Mouse (Mus musculus): Measurements from ENCODE around the gene Atp1a1. TPM values are rescaled to one million over a fixed set of nuclear protein-coding genes. Genes with fewer than 3 reads are reported as not detected.

Atp1a1 gene
- polyA plus RNA-seq, 2 experiments: 48.4 to 54.7 TPM

GRCm38 (mm10) chr3:101594982-101595381 is 9.5 kb downstream of the Atp1a1 start:
- DNase-seq (ENCODE audit: low read depth in 3 of 3, low spot score in 3 of 3) (no peak), ATAC-seq (ENCODE audit: insufficient read depth) (no peak)
- Histone ChIP-seq H3K27me3 (ENCODE audit: control insufficient read depth, insufficient read depth, low read length) (no peaks in the 10 kb centered on the region), H3K9me3 (ENCODE audit: control insufficient read depth, low read length) (no peaks in the 10 kb centered on the region), H3K9ac (replicated peaks) (no peak overlapping the region), H3K4me2 (ENCODE audit: low read depth) (no peak overlapping the region), H3K4me3 (ENCODE audit: insufficient read depth in 1 of 2, low read depth in 2 of 2, low read length in 2 of 2) (no peak overlapping the region), H3K27ac (no peak overlapping the region), H3K4me1 (replicated peaks; ENCODE audit: control insufficient read depth in 2 of 2, insufficient read depth in 2 of 2, low read length in 1 of 2) (peaks cover 19 to 32% of the 10 kb centered on the region in 2 experiments), H3K36me3 (replicated peaks; ENCODE audit: control insufficient read depth, insufficient read depth, low read depth) (peaks cover 43% of the 10 kb centered on the region)
- no peak for TF ChIP-seq CTCF (IDR thresholded peaks at IDR 0.05; ENCODE audit: low read depth)
- TF ChIP-seq EP300 (IDR thresholded peaks at IDR 0.05; ENCODE audit: low read depth): no peak
- 82% methylated on average over 5 of the region's 5 CpGs for WGBS (ENCODE audit: insufficient replicate concordance)

GRCm38 (mm10) chr3:101593266-101593651 is 11.2 kb downstream of the Atp1a1 start:
- no peak overlapping the region for H3K9ac ChIP-seq (replicated peaks)
- 83% methylated on average over 7 of the region's 7 CpGs for WGBS (ENCODE audit: insufficient replicate concordance)
- no peak overlapping the region for H3K4me2 ChIP-seq (ENCODE audit: low read depth)
- ATAC-seq (ENCODE audit: insufficient read depth) (no peak), DNase-seq (ENCODE audit: low read depth in 3 of 3, low spot score in 3 of 3) (no peak)
- no peak overlapping the region for H3K4me3 ChIP-seq (ENCODE audit: insufficient read depth in 1 of 2, low read depth in 2 of 2, low read length in 2 of 2)
- no peak for TF ChIP-seq CTCF (IDR thresholded peaks at IDR 0.05; ENCODE audit: low read depth)
- H3K27ac ChIP-seq: no peak overlapping the region
- peaks cover 59% of the 10 kb centered on the region for H3K36me3 ChIP-seq (replicated peaks; ENCODE audit: control insufficient read depth, insufficient read depth, low read depth)
- H3K4me1 ChIP-seq (replicated peaks; ENCODE audit: control insufficient read depth in 2 of 2, insufficient read depth in 2 of 2, low read length in 1 of 2): peaks cover 12 to 16% of the 10 kb centered on the region in 2 experiments
- H3K27me3 ChIP-seq (ENCODE audit: control insufficient read depth, insufficient read depth, low read length): no peaks in the 10 kb centered on the region
- H3K9me3 ChIP-seq (ENCODE audit: control insufficient read depth, low read length): no peaks in the 10 kb centered on the region

- ATAC-seq (ENCODE audit: insufficient read depth): no peak
- no peak overlapping the region for H3K4me2 ChIP-seq (ENCODE audit: low read depth)
- no peak overlapping the region for H3K4me3 ChIP-seq (ENCODE audit: insufficient read depth in 1 of 2, low read depth in 2 of 2, low read length in 2 of 2)
- H3K27ac ChIP-seq: no peak overlapping the region
- TF ChIP-seq EP300 (IDR thresholded peaks at IDR 0.05; ENCODE audit: low read depth): no peak
- TF ChIP-seq CTCF (IDR thresholded peaks at IDR 0.05; ENCODE audit: low read depth): no peak
- H3K9me3 ChIP-seq (ENCODE audit: control insufficient read depth, low read length): no peaks in the 10 kb centered on the region
- no peaks in the 10 kb centered on the region for H3K27me3 ChIP-seq (ENCODE audit: control insufficient read depth, insufficient read depth, low read length)
- H3K36me3 ChIP-seq (replicated peaks; ENCODE audit: control insufficient read depth, insufficient read depth, low read depth): peaks cover 64% of the 10 kb centered on the region
- DNase-seq (ENCODE audit: low read depth in 3 of 3, low spot score in 3 of 3): no peak
- 86% methylated on average over 21 of the region's 21 CpGs for WGBS (ENCODE audit: insufficient replicate concordance)
- peaks cover 9 to 11% of the 10 kb centered on the region in 2 experiments for H3K4me1 ChIP-seq (replicated peaks; ENCODE audit: control insufficient read depth in 2 of 2, insufficient read depth in 2 of 2, low read length in 1 of 2)
- H3K9ac ChIP-seq (replicated peaks): no peak overlapping the region
Measured at GRCm38 (mm10) chr3:101592281-101593265, 11.9 kb downstream of the Atp1a1 start.

DNA sequence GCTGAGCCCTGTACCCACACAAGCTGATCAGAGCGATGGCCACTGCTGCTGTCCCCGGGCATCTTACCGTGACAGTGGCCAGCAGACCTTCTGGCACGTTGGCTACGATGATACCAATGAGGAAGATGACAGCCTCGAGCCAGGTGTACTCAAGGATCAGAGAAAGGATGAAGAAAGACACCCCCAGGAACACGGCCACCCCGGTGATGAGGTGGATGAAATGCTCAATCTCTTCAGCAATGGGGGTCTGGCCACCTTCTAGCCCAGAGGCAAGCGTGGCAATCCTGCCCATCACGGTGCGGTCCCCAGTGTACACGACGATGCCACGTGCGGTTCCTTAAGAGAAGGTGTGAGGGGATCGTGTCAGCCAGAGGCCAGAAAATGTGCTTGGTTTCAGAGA is 14.1 kb downstream of the Atp1a1 start:
- Histone ChIP-seq H3K9me3 (ENCODE audit: control insufficient read depth, low read length) (no peaks in the 10 kb centered on the region), H3K27me3 (ENCODE audit: control insufficient read depth, insufficient read depth, low read length) (no peaks in the 10 kb centered on the region), H3K4me2 (ENCODE audit: low read depth) (no peak overlapping the region), H3K4me1 (replicated peaks; ENCODE audit: control insufficient read depth in 2 of 2, insufficient read depth in 2 of 2, low read length in 1 of 2) (no peaks in the 10 kb centered on the region), H3K36me3 (replicated peaks; ENCODE audit: control insufficient read depth, insufficient read depth, low read depth) (peaks cover 78% of the 10 kb centered on the region), H3K27ac (no peak overlapping the region), H3K9ac (replicated peaks) (no peak overlapping the region), H3K4me3 (ENCODE audit: insufficient read depth in 1 of 2, low read depth in 2 of 2, low read length in 2 of 2) (no peak overlapping the region)
- WGBS (ENCODE audit: insufficient replicate concordance): 90% methylated on average over 16 of the region's 16 CpGs
- ATAC-seq (ENCODE audit: insufficient read depth): no peak
- no peak for DNase-seq (ENCODE audit: low read depth in 3 of 3, low spot score in 3 of 3)
- TF ChIP-seq CTCF (IDR thresholded peaks at IDR 0.05; ENCODE audit: low read depth) (no peak), EP300 (IDR thresholded peaks at IDR 0.05; ENCODE audit: low read depth) (no peak)

DNA sequence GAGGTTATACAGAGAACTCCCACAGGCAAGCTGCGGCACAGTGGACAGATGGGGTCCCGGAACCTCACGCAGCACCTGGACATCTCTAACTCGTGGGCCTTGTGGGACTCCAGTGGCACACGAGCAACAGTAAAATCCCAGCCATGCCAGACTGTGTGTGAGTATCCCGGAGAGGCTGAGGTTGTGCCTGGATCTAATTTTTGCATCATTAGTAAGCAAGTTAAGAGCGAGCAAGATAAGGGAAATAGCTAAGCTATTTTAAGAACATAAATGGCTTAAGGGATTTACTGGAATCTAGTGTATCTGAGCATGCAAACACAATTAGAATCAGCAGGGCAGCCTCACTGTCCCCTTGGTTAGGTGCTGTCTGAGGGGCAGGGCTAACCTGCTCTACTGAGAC is 16.2 kb downstream of the Atp1a1 start:
- no peak overlapping the region for H3K4me3 ChIP-seq (ENCODE audit: insufficient read depth in 1 of 2, low read depth in 2 of 2, low read length in 2 of 2)
- no peak for DNase-seq (ENCODE audit: low read depth in 3 of 3, low spot score in 3 of 3)
- no peak overlapping the region for H3K9ac ChIP-seq (replicated peaks)
- peaks cover 84% of the 10 kb centered on the region for H3K36me3 ChIP-seq (replicated peaks; ENCODE audit: control insufficient read depth, insufficient read depth, low read depth)
- 88% methylated on average over 7 of the region's 7 CpGs for WGBS (ENCODE audit: insufficient replicate concordance)
- no peak overlapping the region for H3K27ac ChIP-seq
- no peak for TF ChIP-seq EP300 (IDR thresholded peaks at IDR 0.05; ENCODE audit: low read depth)
- TF ChIP-seq CTCF (IDR thresholded peaks at IDR 0.05; ENCODE audit: low read depth): no peak
- no peaks in the 10 kb centered on the region for H3K4me1 ChIP-seq (replicated peaks; ENCODE audit: control insufficient read depth in 2 of 2, insufficient read depth in 2 of 2, low read length in 1 of 2)
- no peak for ATAC-seq (ENCODE audit: insufficient read depth)
- no peak overlapping the region for H3K4me2 ChIP-seq (ENCODE audit: low read depth)
- no peaks in the 10 kb centered on the region for H3K27me3 ChIP-seq (ENCODE audit: control insufficient read depth, insufficient read depth, low read length)
- no peaks in the 10 kb centered on the region for H3K9me3 ChIP-seq (ENCODE audit: control insufficient read depth, low read length)

Measured in liver, embryonic 14.5 days (tissue).